Mouse (Mus musculus) left cerebral cortex, adult 9 months (tissue): Measurements from ENCODE around the gene Slf2.

ENCODE experiments used
- DNase-seq, 2 experiments: peaks; one replicate each; pipeline ENCODE4 v3.0.0; 2022; ENCODE audit warnings: low spot score in 2 of 2

Slf2 gene

DNA sequence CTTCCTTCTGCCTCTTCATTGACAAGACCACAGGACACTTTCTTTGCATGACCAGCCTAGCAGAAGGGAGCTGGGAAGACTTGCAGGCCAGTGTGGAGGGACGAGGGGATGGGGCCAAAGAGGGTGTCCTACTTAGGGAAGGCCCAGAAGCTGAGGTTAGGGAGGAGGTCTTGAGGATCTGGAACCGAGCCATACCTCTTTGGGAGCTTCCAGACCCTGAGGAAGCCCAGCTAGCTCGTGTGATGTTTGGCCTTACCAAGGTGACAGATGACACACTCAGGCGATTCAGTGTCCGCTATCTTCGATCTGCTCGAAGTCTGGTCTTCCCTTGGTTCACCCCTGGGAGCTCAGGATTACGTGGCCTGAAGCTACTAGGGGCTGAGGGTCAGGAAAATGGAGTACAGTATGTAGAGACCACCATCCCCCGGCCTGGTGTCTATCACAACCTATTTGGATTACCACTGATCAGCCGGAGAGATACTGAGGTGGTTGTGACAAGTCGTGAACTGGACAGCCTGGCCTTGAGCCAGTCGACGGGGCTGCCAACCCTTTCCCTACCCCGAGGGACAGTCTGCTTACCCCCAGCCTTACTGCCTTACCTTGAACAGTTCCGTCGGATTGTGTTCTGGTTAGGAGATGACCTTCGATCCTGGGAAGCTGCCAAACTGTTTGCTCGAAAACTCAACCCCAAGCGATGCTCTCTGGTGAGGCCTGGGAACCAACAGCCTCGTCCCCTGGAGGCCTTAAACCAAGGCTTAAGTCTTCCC is 76.7 kb downstream of the Slf2 start:
- no peak for DNase-seq

GRCm38 (mm10) chr19:45010646-45011045 is 79.7 kb downstream of the Slf2 start:
- no peak for DNase-seq

- DNase-seq, result no peak
Observed at GRCm38 (mm10) chr19:45012219-45012618, 81.3 kb downstream of the Slf2 start.

- DNase-seq, result no peak
Observed at GRCm38 (mm10) chr19:45012636-45013035, 81.7 kb downstream of the Slf2 start.

- no peak for DNase-seq
Observed at GRCm38 (mm10) chr19:45013581-45014225, 82.8 kb downstream of the Slf2 start.

DNA sequence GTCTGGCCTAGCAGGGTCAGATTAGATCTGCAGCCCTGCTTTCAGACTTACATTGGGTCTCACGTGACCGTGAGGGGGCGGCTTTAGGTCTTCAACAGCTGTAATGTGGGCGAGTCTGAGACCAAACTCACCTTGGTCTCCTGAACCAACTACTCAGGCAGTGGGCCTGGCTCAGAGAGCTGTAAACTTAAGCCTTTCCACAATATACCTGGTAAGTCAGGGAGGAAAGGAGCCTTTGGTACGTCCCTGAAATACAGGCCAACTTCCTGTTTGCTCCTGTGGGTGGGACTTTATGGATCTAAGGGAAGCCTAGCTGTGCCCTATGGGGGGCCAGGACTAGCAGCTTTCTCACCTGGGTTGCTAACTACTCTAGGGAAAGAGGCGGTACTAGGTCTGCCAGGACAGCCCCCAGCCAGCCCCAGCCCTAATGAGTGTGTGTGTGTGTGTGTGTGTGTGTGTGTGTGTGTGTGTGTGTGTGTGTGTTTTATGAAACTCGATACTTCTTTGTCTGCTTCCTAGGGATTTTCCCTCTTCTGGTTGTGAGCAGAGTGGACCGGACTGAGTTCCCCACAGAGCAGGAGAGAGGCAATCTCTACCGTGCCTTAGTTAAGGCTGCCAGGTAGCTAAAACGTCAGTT is 83.5 kb downstream of the Slf2 start, which contains the start of gene Lzts2:
TSS of gene Lzts2 (plus strand) at position 80 of the 637 bp plus-strand sequence.
- DNase-seq, result no peak

GRCm38 (mm10) chr19:45014981-45015402 is 84.0 kb downstream of the Slf2 start:
- DNase-seq, result no peak

GRCm38 (mm10) chr19:45015518-45016281 is 84.7 kb downstream of the Slf2 start:
- no peak for DNase-seq

- DNase-seq, result peak in 1 of 2 experiments; percentile 78
Observed at GRCm38 (mm10) chr19:45016341-45017215, 85.6 kb downstream of the Slf2 start.

DNA sequence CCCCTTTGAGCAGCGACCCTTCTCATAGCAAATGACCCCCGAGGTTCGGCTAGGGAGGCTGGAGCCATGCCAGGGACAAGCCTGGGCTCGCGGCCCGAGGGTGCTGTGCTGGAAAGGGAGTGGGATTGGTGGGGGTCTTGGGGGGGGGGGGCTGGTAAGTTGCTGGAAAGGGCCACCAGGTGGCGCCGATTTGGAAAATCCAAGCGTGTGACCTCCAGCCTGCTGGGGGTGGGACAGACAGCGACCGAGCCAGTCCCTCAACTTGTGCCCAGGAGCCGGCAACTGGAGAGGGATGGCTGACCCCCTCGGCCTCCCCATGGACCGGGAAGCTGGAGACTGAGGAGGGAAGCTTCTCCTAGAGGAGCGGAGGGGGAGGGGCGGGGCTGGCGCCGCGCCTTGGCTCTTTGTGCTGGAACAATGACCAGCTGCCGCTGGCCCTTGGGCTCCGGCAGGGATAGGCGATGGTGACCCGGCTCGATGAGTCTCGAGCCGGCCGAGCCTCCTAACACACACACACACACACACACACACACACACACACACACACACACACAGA is 86.3 kb downstream of the Slf2 start:
- peak in 1 of 2 experiments; percentile 79 for DNase-seq

DNA sequence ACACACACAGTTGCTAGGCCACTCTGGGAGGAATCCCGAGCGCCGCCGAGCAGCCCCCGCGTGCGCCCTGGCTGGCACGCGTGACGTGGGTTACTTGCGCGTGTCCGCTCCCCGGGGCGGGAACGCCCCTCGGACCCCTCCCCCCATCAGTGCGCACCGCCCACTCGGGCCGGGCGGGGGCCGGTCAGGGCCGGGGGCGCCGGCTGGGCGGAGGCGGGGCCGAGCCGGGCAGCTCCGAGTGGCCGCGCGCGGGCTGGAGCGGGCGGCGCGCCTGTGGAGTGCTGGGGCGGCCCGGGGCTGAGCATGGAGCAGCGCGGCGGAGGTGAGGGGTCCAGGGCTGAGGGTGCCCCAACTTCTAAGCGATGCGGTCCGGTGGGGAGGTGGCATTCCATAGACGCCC is 87.0 kb downstream of the Slf2 start:
- DNase-seq, result peak in 1 of 2 experiments; percentile 72

DNA sequence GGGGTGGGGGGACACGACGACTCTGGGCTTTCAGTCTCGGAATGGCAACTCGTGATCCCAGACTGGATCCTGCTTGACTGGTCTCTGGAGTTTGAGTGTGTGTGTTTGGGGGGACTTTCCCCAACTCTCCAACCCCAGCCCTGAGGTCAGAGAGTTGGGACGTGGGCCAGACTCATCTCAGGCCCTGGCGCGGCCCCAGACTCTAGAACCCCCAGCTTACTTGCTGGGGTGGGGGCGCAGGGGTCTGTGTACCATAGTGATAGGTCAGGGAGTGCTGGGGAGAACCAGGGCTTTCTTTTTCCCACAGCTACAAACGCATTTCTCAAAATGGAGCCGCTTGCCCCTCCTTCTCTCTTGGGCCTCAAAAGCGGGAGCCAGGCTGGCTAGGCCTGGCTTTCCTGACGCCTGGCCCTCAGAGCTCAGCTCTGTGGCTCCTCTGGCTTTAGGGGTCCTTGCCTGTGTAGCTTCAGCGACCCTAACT is 87.4 kb downstream of the Slf2 start:
- DNase-seq, result peak in 1 of 2 experiments; percentile 26

GRCm38 (mm10) chr19:45020348-45020747 is 89.4 kb downstream of the Slf2 start:
- DNase-seq, result no peak

- DNase-seq, result no peak
Observed at GRCm38 (mm10) chr19:45021362-45021761, 90.4 kb downstream of the Slf2 start.

- DNase-seq, result no peak
Observed at GRCm38 (mm10) chr19:45023993-45024392, 93.0 kb downstream of the Slf2 start.

DNA sequence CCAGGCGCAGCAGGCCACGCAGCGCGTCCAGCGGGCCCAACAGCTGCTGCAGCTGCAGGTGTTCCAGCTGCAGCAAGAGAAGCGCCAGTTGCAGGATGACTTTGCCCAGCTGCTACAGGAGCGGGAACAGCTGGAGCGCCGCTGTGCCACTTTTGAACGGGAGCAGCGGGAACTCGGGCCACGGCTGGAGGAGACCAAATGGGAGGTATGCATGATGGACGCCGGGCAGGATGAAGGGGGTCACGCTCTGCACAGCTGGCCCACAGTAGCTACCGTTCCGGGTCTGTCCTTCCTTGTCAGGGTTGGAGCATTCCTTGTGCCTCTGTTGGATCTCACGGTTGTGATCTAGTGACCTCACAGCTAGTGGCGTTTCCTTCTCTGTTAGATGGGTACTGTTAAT is 93.8 kb downstream of the Slf2 start:
- DNase-seq, result no peak

DNA sequence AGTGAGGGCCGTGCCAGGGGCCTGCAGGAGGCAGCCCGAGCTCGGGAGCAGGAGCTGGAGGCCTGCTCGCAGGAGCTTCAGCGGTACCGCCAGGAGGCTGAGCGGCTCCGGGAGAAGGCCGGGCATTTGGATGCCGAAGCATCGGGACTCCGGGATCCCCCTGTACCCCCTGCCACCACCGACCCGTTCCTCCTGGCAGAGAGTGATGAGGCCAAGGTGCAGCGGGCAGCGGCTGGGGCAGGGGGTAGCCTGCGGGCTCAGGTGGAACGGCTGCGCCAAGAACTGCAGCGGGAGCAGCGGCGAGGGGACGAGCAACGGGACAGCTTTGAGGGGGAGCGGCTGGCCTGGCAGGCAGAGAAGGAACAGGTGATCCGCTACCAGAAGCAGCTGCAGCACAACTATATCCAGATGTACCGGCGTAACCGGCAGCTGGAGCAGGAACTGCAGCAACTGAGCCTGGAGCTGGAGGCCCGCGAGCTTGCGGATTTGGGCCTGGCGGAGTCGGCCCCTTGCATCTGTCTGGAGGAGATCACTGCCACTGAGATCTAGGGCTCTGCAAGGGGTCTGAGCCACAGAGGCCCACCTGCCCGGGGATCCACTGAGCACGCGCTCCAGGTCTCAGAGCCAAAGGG is 95.1 kb downstream of the Slf2 start:
- DNase-seq, result no peak

GRCm38 (mm10) chr19:45026958-45027670 is 96.2 kb downstream of the Slf2 start:
- DNase-seq, result no peak

GRCm38 (mm10) chr19:45027848-45028247 is 96.9 kb downstream of the Slf2 start:
- no peak for DNase-seq
